Mouse (Mus musculus) midbrain, postnatal 0 days (tissue): ENCODE measurements at regions not wholly inside any gene's neighbourhood (a gene's known extent, or its start where the extent isn't known, plus 50 kb on each side); places are given as distances from the start of the nearest gene placed in this dataset.

ENCODE experiments used
- ATAC-seq: fragments of 200-750 bp; cut with Nextera tagmentation; 2 replicates; pipeline ENCODE4 v1.8.0; 2017; ENCODE audit warnings: moderate number of reproducible peaks, mild to moderate bottlenecking, moderate TSS enrichment, moderate library complexity; ENCODE audit not compliant: low FRiP score
- DNase-seq: peaks from one replicate; pipeline ENCODE4 v3.0.0-alpha.2; 2015; ENCODE audit warnings: low spot score
- H3K27ac ChIP-seq: fragments of 300-500 bp; sonication (generic); 2 replicates; pipeline ENCODE4 v1.5.1; 2014; ENCODE audit warnings: low read depth, mild to moderate bottlenecking, low read length, mixed read lengths
- H3K27me3 ChIP-seq: fragments of 300-500 bp; sonication (generic); 2 replicates; pipeline ENCODE4 v1.6.1; 2014; ENCODE audit warnings: low read length, control low read depth, mixed read lengths; ENCODE audit not compliant: insufficient read depth
- H3K36me3 ChIP-seq: fragments of 300-500 bp; sonication (generic); 2 replicates; pipeline ENCODE4 v1.6.1; 2014; ENCODE audit warnings: low read length, control low read depth, mixed read lengths; ENCODE audit not compliant: insufficient read depth
- H3K4me1 ChIP-seq: fragments of 300-500 bp; sonication (generic); 2 replicates; pipeline ENCODE4 v1.6.1; 2014; ENCODE audit warnings: mild to moderate bottlenecking, control low read depth, antibody characterized with exemption, low read length, mixed read lengths; ENCODE audit not compliant: insufficient read depth
- H3K4me2 ChIP-seq: fragments of 300-500 bp; sonication (generic); 2 replicates; pipeline ENCODE4 v1.6.1; 2014; ENCODE audit warnings: low read depth, mild to moderate bottlenecking, low read length, mixed read lengths; ENCODE audit not compliant: poor library complexity, severe bottlenecking
- H3K4me3 ChIP-seq: fragments of 300-500 bp; sonication (generic); 2 replicates; pipeline ENCODE4 v1.5.1; 2014; ENCODE audit warnings: low read depth, mild to moderate bottlenecking, low read length, moderate library complexity
- H3K9ac ChIP-seq: fragments of 300-500 bp; sonication (generic); replicated peaks from 2 replicates; pipeline ENCODE4 v1.6.1; 2014; ENCODE audit warnings: mild to moderate bottlenecking, low read length, moderate library complexity, mixed read lengths; ENCODE audit not compliant: poor library complexity, severe bottlenecking
- H3K9me3 ChIP-seq: fragments of 300-500 bp; sonication (generic); 2 replicates; pipeline ENCODE4 v1.6.1; 2016; ENCODE audit warnings: low read length, control low read depth
- CTCF ChIP-seq: IDR thresholded peaks from 2 replicates; pipeline ENCODE4 v1.5.1; 2016; ENCODE audit warnings: antibody characterized with exemption, mild to moderate bottlenecking
- WGBS: fragments of 180-500 bp; shearing (Covaris S2); extraction: QIAGEN DNeasy Blood & Tissue Kit; methylation state at CpG from one replicate; pipeline ENCODE4 v1.1.7; 2014; 5-methylcytosine and 5-hydroxymethylcytosine counted together

GRCm38 (mm10) chr6:9693714-9694113, 745.5 kb downstream of the Nxph1 start:
- no peaks in the 10 kb centered on the region for H3K9me3 ChIP-seq
- no peaks in the 10 kb centered on the region for H3K36me3 ChIP-seq
- no peak for TF ChIP-seq CTCF
- no peak overlapping the region for H3K9ac ChIP-seq
- no peak overlapping the region for H3K27ac ChIP-seq
- H3K4me1 ChIP-seq: no peaks in the 10 kb centered on the region
- H3K4me3 ChIP-seq: no peak overlapping the region
- DNase-seq (no peak), ATAC-seq (no peak; the same call in 1 of the 2 replicates)
- no peak overlapping the region for H3K4me2 ChIP-seq
- H3K27me3 ChIP-seq: no peaks in the 10 kb centered on the region
- 17% methylated on average over 1 of the region's 1 CpGs for WGBS

GRCm38 (mm10) chr6:9697698-9698097, 749.5 kb downstream of the Nxph1 start:
- TF ChIP-seq CTCF: no peak
- Histone ChIP-seq H3K9ac (no peak overlapping the region), H3K27ac (no peak overlapping the region), H3K27me3 (no peaks in the 10 kb centered on the region), H3K4me2 (no peak overlapping the region), H3K4me3 (no peak overlapping the region), H3K36me3 (no peaks in the 10 kb centered on the region), H3K4me1 (no peaks in the 10 kb centered on the region), H3K9me3 (no peaks in the 10 kb centered on the region)
- DNase-seq (no peak), ATAC-seq (no peak)
- WGBS: 47% methylated on average over 1 of the region's 1 CpGs

GRCm38 (mm10) chr6:9698193-9698592, 750.0 kb downstream of the Nxph1 start:
- DNase-seq (no peak), ATAC-seq (no peak)
- Histone ChIP-seq H3K27me3 (no peaks in the 10 kb centered on the region), H3K9ac (no peak overlapping the region), H3K4me2 (no peak overlapping the region), H3K27ac (no peak overlapping the region), H3K4me3 (no peak overlapping the region), H3K4me1 (no peaks in the 10 kb centered on the region), H3K36me3 (no peaks in the 10 kb centered on the region), H3K9me3 (no peaks in the 10 kb centered on the region)
- no peak for TF ChIP-seq CTCF
- WGBS: 58% methylated on average over 1 of the region's 1 CpGs
